Mouse (Mus musculus): Measurements from ENCODE around the gene 4930563M21Rik. TPM values are rescaled to one million over a fixed set of nuclear protein-coding genes. Genes with fewer than 3 reads are reported as not detected.

4930563M21Rik gene
- polyA plus RNA-seq, 1 experiment from 2014 or later, result not detected

Other genes starting within 250 kb of the 4930563M21Rik start
- 1.6 and 1.8 TPM in 2 replicates for gene Scaper, start 72.4 kb downstream of the 4930563M21Rik start, polyA plus RNA-seq (2015; fragmentation: Nextera tagmentation; extraction: Ambion mirVana)
- gene Rcn2, start 31.3 kb upstream of the 4930563M21Rik start, polyA plus RNA-seq (2015; fragmentation: Nextera tagmentation; extraction: Ambion mirVana), result 21.7 and 22.9 TPM in 2 replicates
- gene Pstpip1, start 79.4 kb upstream of the 4930563M21Rik start, polyA plus RNA-seq (2015; fragmentation: Nextera tagmentation; extraction: Ambion mirVana), result 5.5 and 6.2 TPM in 2 replicates
- 21.7 and 27.5 TPM in 2 replicates for gene Tspan3, start 154.9 kb upstream of the 4930563M21Rik start, polyA plus RNA-seq (2015; fragmentation: Nextera tagmentation; extraction: Ambion mirVana)